7 mouse cellular contexts compared by ENCODE assay signal in the genomic region with DNA sequence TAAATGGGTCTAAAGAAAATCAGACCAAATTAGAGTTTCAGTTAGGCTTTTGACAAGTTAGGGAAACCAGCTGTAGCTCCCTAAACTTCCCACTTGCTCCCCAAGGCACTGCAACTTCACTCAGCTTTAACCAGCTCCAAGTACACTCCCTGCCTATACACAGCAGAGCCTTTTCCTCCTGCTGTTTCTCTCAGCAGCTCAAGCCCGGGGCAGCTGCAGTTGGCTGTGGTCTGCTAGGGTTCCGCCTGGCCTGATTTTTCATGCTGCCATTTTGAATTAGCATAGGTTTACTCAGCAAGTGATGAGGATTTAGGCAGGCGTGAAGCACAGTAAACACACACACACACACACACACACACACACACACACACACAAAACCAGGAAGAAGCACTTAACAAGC. TPM values are rescaled to one million over a fixed set of nuclear protein-coding genes. Genes with fewer than 3 reads are reported as not detected.
DNase-seq lines count a peak whose midpoint lies in the region; ATAC-seq and TF ChIP-seq lines count a peak whose summit lies in the region.

No protein-coding gene starts in this region.

- H3K27me3 ChIP-seq in E14TG2a.4 (ENCODE audit: insufficient read depth, low read length), result peaks cover 27% of the 10 kb centered on the region
- H3K27me3 ChIP-seq in forebrain, embryonic 11.5 days (ENCODE audit: control insufficient read depth, insufficient read depth, low read length), result no peaks in the 10 kb centered on the region
- no peaks in the 10 kb centered on the region; the same call in 1 of the 2 replicates for H3K27me3 ChIP-seq in limb, embryonic 12.5 days
- no peaks in the 10 kb centered on the region for H3K27me3 ChIP-seq in stomach, embryonic 15.5 days (replicated peaks)

- TF ChIP-seq CTCF in E14TG2a.4 (conservative IDR thresholded peaks at IDR 0.05; ENCODE audit: low read length), result no peak

- peak overlapping the region; percentile 87 for H3K9ac ChIP-seq in forebrain, embryonic 11.5 days (ENCODE audit: low read length)
- no peak overlapping the region for H3K9ac ChIP-seq in limb, embryonic 12.5 days (replicated peaks)
- H3K9ac ChIP-seq in stomach, embryonic 15.5 days, result no peak overlapping the region

- peaks cover 30% of the 10 kb centered on the region for H3K4me1 ChIP-seq in E14TG2a.4 (replicated peaks; ENCODE audit: low read depth, low read length)
- H3K4me1 ChIP-seq in forebrain, embryonic 11.5 days (replicated peaks; ENCODE audit: control insufficient read depth, insufficient read depth, low read length), result peaks cover 16% of the 10 kb centered on the region
- peaks cover 42% of the 10 kb centered on the region for H3K4me1 ChIP-seq in limb, embryonic 12.5 days (replicated peaks)
- no peaks in the 10 kb centered on the region for H3K4me1 ChIP-seq in stomach, embryonic 15.5 days

- ATAC-seq in forebrain, embryonic 11.5 days (replicated peaks; ENCODE audit: low FRiP score), result no peak
- ATAC-seq in limb, embryonic 12.5 days (ENCODE audit: insufficient number of reproducible peaks, insufficient read depth, low FRiP score, low TSS enrichment, low read depth), result no peak
- no peak for ATAC-seq in stomach, embryonic 15.5 days (ENCODE audit: insufficient read depth, low FRiP score, low read depth)

- peak; percentile 76 for DNase-seq in Muller cell, postnatal 12 days (ENCODE audit: inconsistent ontology term)
- DNase-seq in forebrain, embryonic 11.5 days (ENCODE audit: low spot score), result peak; percentile 68
- DNase-seq in urinary bladder, adult 2 months (ENCODE audit: low spot score), result no peak
- no peak for DNase-seq in gastrocnemius, postnatal 4 days (ENCODE audit: low spot score in 2 of 2)

- WGBS in forebrain, embryonic 11.5 days, result 13% methylated on average over 3 of the region's 3 CpGs
- 40% methylated on average over 3 of the region's 3 CpGs for WGBS in limb, embryonic 12.5 days
- 45% methylated on average over 3 of the region's 3 CpGs for WGBS in stomach, embryonic 15.5 days

- peak overlapping the region; percentile 77; the same call in 1 of the 2 replicates for H3K27ac ChIP-seq in forebrain, embryonic 11.5 days (ENCODE audit: low read depth, low read length)
- H3K27ac ChIP-seq in limb, embryonic 12.5 days, result no peak overlapping the region
- no peak overlapping the region for H3K27ac ChIP-seq in stomach, embryonic 15.5 days

- H3K9me3 ChIP-seq in E14TG2a.4 (ENCODE audit: low read length), result no peaks in the 10 kb centered on the region
- H3K9me3 ChIP-seq in forebrain, embryonic 11.5 days (ENCODE audit: control insufficient read depth, low read length), result no peaks in the 10 kb centered on the region
- no peaks in the 10 kb centered on the region for H3K9me3 ChIP-seq in limb, embryonic 12.5 days
- no peaks in the 10 kb centered on the region for H3K9me3 ChIP-seq in stomach, embryonic 15.5 days

- H3K4me2 ChIP-seq in forebrain, embryonic 11.5 days (ENCODE audit: low read depth, low read length, severe bottlenecking), result peak overlapping the region; percentile 71
- peak overlapping the region; percentile 86 for H3K4me2 ChIP-seq in limb, embryonic 12.5 days
- H3K4me2 ChIP-seq in stomach, embryonic 15.5 days, result peak overlapping the region; percentile 92; the same call in 1 of the 2 replicates

- H3K4me3 ChIP-seq in E14TG2a.4 (replicated peaks; ENCODE audit: low read length), result peak overlapping the region; percentile 78; the same call in 1 of the 2 replicates
- H3K4me3 ChIP-seq in forebrain, embryonic 11.5 days (ENCODE audit: low read depth, low read length), result peak overlapping the region; percentile 69
- peak overlapping the region; percentile 53; the same call in 1 of the 2 replicates for H3K4me3 ChIP-seq in limb, embryonic 12.5 days (replicated peaks)
- H3K4me3 ChIP-seq in stomach, embryonic 15.5 days (replicated peaks), result no peak overlapping the region

- H3K36me3 ChIP-seq in E14TG2a.4 (ENCODE audit: insufficient read depth, low read length), result no peaks in the 10 kb centered on the region
- no peaks in the 10 kb centered on the region for H3K36me3 ChIP-seq in forebrain, embryonic 11.5 days (ENCODE audit: control insufficient read depth, insufficient read depth, low read length)
- H3K36me3 ChIP-seq in limb, embryonic 12.5 days, result no peaks in the 10 kb centered on the region
- no peaks in the 10 kb centered on the region for H3K36me3 ChIP-seq in stomach, embryonic 15.5 days

RNA-seq across cellular contexts. Expression of gene Scrn1, which starts 1.3 kb away (rescaled TPM):
- 102 and 123 TPM in 2 replicates for polyA plus RNA-seq in forebrain, embryonic 11.5 days (2014; fragmentation: Nextera tagmentation; extraction: Ambion mirVana)
- polyA plus RNA-seq in limb, embryonic 12.5 days (2016; fragmentation: Nextera tagmentation; extraction: Ambion mirVana), result 13.9 and 15.0 TPM in 2 replicates
- polyA plus RNA-seq in stomach, embryonic 15.5 days (2015; fragmentation: Nextera tagmentation; extraction: Ambion mirVana), result 8.5 and 9.1 TPM in 2 replicates
- polyA plus RNA-seq in urinary bladder, adult 2 months (2012; rRNA removed), result 6.3 and 13.0 TPM in 2 replicates
- total RNA-seq in gastrocnemius, postnatal 4 days (2021), result 10 to 100 TPM; 11.8 to 12.7 TPM

RNA-seq across cellular contexts. Expression of gene Plekha8, which starts 29.9 kb away (rescaled TPM):
- polyA plus RNA-seq in forebrain, embryonic 11.5 days (2014; fragmentation: Nextera tagmentation; extraction: Ambion mirVana), result 25.8 and 25.9 TPM in 2 replicates
- polyA plus RNA-seq in limb, embryonic 12.5 days (2016; fragmentation: Nextera tagmentation; extraction: Ambion mirVana), result 24.6 and 26.3 TPM in 2 replicates
- polyA plus RNA-seq in stomach, embryonic 15.5 days (2015; fragmentation: Nextera tagmentation; extraction: Ambion mirVana), result 5.8 and 6.2 TPM in 2 replicates
- polyA plus RNA-seq in urinary bladder, adult 2 months (2012; rRNA removed), result 4.9 and 5.6 TPM in 2 replicates
- 1 to 10 TPM; 8.1 to 9.1 TPM for total RNA-seq in gastrocnemius, postnatal 4 days (2021)

RNA-seq across cellular contexts. Expression of gene Fkbp14, which starts 32.1 kb away (rescaled TPM):
- polyA plus RNA-seq in forebrain, embryonic 11.5 days (2014; fragmentation: Nextera tagmentation; extraction: Ambion mirVana), result 15.4 and 18.8 TPM in 2 replicates
- polyA plus RNA-seq in limb, embryonic 12.5 days (2016; fragmentation: Nextera tagmentation; extraction: Ambion mirVana), result 25.2 and 26.1 TPM in 2 replicates
- 28.0 and 28.8 TPM in 2 replicates for polyA plus RNA-seq in stomach, embryonic 15.5 days (2015; fragmentation: Nextera tagmentation; extraction: Ambion mirVana)
- polyA plus RNA-seq in urinary bladder, adult 2 months (2012; rRNA removed), result 24.5 and 30.0 TPM in 2 replicates
- 10 to 100 TPM; 31.6 to 35.2 TPM for total RNA-seq in gastrocnemius, postnatal 4 days (2021)

Comparison
In these comparisons a context has a peak if more than half of its experiments do, and no peak if none do; other contexts are left out.
1. DNase-seq: peak in Muller cell, postnatal 12 days (single experiment) and forebrain, embryonic 11.5 days (single experiment); none in urinary bladder, adult 2 months (single experiment) and gastrocnemius, postnatal 4 days (0 of 2).
2. Peak in every context shown above with its lines, with median percentiles within 50 percentile points of each other: H3K4me2 ChIP-seq.